Mouse (Mus musculus) cerebellum, adult 2 months (tissue): ENCODE measurements around the gene Dag1. TPM values are rescaled to one million over a fixed set of nuclear protein-coding genes. Genes with fewer than 3 reads are reported as not detected.

Source experiments
- DNase-seq, 2 experiments: peaks; one replicate each; pipeline ENCODE4 v3.0.0; 2021
- H3K27ac ChIP-seq: fragments of 200-500 bp; 2 replicates; pipeline ENCODE4 v1.5.1; 2012; ENCODE audit warnings: low read length, control low read depth, inconsistent platforms; ENCODE audit not compliant: insufficient read depth
- H3K27me3 ChIP-seq: fragments of 200-500 bp; 2 replicates; pipeline ENCODE4 v1.6.1; 2012; ENCODE audit warnings: inconsistent platforms, mild to moderate bottlenecking, low read length, moderate library complexity; ENCODE audit not compliant: control insufficient read depth, insufficient read depth
- H3K4me1 ChIP-seq: fragments of 200-500 bp; 2 replicates; pipeline ENCODE4 v1.6.1; 2011; ENCODE audit warnings: low read length; ENCODE audit not compliant: control insufficient read depth, insufficient read depth
- H3K4me3 ChIP-seq: fragments of 200-500 bp; replicated peaks from 2 replicates; pipeline ENCODE3; 2011; ENCODE audit warnings: mild to moderate bottlenecking, low read depth, low read length, control low read depth; ENCODE audit not compliant: insufficient read depth
- CTCF ChIP-seq: fragments of 200-500 bp; IDR thresholded peaks from 2 replicates; pipeline ENCODE4 v1.5.1; 2011; ENCODE audit warnings: low read depth, mild to moderate bottlenecking, control low read depth, low read length, moderate library complexity, borderline replicate concordance; ENCODE audit not compliant: insufficient read depth
- POLR2A ChIP-seq: fragments of 200-500 bp; IDR thresholded peaks from 2 replicates; pipeline ENCODE4 v1.6.1; 2011; ENCODE audit warnings: low read length, control low read depth, borderline replicate concordance; ENCODE audit not compliant: insufficient read depth
- WGBS: fragments of 180-500 bp; shearing (Covaris S2); methylation state at CpG from one replicate; pipeline ENCODE4 v1.1.7; 2018; 5-methylcytosine and 5-hydroxymethylcytosine counted together
- polyA plus RNA-seq: library from polyadenylated mRNA; depleted of rRNA; stranded (reverse); fragments of >200 nt; gene quantifications from 2 replicates; pipeline ENCODE4 v1.2.3, GENCODE M21; 2012

Gene Dag1
- polyA plus RNA-seq, 1 experiment: 33.8 TPM

DNA sequence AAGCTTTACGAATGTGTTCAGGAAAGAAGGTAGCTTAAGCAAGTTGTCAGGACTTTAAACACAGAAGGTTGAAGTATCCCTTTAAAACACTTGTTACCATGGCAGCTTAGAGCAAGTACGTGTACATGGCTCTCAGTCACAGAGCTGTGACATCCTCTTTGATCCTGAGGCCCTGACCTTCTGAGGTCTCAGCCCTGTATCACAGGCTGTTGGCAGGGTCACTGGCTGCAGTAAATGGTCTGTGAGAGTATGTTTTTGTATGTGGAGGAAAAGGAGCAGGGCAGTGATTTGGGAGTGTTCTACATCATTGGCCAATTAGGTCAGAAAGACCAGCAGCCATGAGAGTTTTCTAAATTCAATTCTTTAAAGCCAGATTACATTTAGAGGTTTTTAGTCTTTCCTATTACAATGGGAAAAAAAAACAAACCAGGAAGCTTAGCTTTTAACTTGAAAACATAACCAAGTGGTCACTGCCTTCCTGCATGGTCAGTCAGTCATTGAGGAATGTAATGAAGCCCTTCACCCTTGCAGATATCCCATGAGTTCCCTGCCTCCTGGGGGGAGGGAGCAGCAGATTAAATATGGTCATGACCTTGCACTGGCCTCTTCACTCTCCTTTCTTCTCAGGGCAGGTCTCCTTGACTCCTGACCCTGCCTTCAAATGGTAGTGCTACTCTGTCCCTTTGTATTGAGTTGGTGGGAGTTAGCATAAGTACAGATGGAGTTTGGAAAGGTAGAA lies 35.7 kb downstream of the Dag1 start:
- DNase-seq: no peak
- WGBS: 37% methylated on average over 2 of the region's 2 CpGs
- Histone ChIP-seq H3K4me1 (peaks cover 8% of the 10 kb centered on the region), H3K4me3 (no peak overlapping the region), H3K27ac (peak overlapping the region; percentile 43), H3K27me3 (no peaks in the 10 kb centered on the region)
- TF ChIP-seq CTCF (no peak), POLR2A (no peak)

DNA sequence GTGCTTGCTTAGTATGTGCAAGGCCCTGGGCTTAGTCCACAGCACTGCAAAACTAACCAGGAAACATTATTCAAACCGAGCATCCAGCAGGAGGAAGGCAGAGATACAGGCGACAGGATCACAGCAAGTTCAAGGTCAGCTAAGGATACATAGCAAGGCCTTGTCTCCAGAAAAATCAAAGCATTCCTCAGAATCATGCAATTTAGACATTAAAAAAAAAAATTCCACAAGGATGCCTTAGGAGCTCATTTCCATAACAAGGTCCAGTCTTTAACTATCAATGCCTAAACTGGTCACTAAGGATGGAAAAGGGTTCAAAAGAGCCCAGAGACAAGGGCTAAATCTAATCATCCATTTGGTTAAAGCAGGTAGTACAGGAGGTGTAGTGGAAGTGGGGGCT lies 38.6 kb downstream of the Dag1 start:
- no peak for TF ChIP-seq CTCF
- TF ChIP-seq POLR2A: no peak
- H3K4me1 ChIP-seq: peaks cover 20% of the 10 kb centered on the region
- WGBS: 80% methylated on average over 2 of the region's 2 CpGs

DNA sequence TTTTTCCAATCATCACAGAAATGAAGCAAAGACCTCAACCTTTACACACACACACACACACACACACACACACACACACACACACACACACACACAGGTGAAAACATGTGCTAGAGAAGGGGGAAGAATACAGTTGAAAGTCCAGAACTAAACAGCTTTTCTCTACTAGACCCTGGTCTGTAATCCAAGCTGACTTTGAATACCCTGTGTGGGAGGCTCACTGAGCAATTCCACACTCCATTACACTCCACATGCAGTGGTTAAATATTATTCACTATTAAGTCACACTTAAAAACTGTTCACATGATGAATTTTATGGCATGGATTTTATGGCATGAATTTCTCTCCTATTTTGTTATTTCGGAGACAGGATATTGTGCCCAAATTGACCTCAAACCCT lies 40.1 kb downstream of the Dag1 start:
- Histone ChIP-seq H3K27ac (no peak overlapping the region), H3K4me1 (peaks cover 23% of the 10 kb centered on the region), H3K4me3 (no peak overlapping the region), H3K27me3 (no peaks in the 10 kb centered on the region)
- no peak for TF ChIP-seq POLR2A
- no peak for TF ChIP-seq CTCF
- 98% methylated on average over 1 of the region's 1 CpGs for WGBS
- DNase-seq: no peak

More for the DNA sequence above, 38.6 kb downstream of the Dag1 start:
- no peak overlapping the region for H3K4me3 ChIP-seq
- no peak for DNase-seq
- no peaks in the 10 kb centered on the region for H3K27me3 ChIP-seq
- no peak overlapping the region for H3K27ac ChIP-seq

DNA sequence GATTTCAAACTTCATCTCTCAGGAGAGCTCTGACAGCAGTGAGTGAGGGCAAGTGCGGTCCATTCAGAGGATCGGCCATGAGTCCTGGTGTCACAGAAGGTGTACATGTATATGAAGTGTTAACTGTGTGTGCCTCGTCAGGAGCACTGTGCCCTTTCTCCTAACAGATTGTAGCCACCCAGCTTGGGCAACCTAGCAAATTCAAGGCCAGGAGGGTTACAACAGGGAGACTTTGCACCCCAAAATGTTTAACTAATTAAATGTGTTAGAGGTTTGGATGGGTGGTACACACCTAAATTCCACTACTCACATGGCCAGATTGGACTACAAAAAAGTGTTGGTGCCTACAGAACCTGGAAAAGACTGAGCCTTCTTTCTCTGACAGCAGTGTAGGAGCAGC lies 42.2 kb downstream of the Dag1 start:
- WGBS: 85% methylated on average over 3 of the region's 3 CpGs
- DNase-seq: no peak
- TF ChIP-seq CTCF (no peak), POLR2A (no peak)
- Histone ChIP-seq H3K27me3 (no peaks in the 10 kb centered on the region), H3K27ac (no peak overlapping the region), H3K4me1 (peaks cover 16% of the 10 kb centered on the region), H3K4me3 (no peak overlapping the region)

DNA sequence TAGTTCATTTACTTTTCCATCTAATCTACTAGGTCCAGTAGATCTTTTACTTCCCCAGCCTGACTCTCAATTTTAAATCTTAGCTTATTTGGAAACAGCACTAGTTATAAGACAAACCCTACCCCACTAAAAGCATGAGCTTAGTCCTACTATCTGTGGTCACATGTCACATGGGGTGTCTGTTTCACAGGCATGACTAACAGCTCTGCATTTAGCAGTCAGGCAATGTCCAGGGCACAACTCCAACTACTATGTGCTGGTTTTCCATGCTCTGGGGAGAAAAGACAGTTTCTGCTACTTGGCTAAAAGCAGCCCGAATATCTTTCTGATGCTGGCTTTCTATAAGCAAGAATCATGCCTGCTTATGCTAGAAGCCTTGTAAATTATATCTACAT lies 43.4 kb downstream of the Dag1 start:
- Histone ChIP-seq H3K4me3 (no peak overlapping the region), H3K27ac (no peak overlapping the region), H3K27me3 (no peaks in the 10 kb centered on the region), H3K4me1 (peaks cover 16% of the 10 kb centered on the region)
- peak; percentile 21 to 53 for DNase-seq
- 36% methylated on average over 1 of the region's 1 CpGs for WGBS
- no peak for TF ChIP-seq POLR2A
- no peak for TF ChIP-seq CTCF

DNA sequence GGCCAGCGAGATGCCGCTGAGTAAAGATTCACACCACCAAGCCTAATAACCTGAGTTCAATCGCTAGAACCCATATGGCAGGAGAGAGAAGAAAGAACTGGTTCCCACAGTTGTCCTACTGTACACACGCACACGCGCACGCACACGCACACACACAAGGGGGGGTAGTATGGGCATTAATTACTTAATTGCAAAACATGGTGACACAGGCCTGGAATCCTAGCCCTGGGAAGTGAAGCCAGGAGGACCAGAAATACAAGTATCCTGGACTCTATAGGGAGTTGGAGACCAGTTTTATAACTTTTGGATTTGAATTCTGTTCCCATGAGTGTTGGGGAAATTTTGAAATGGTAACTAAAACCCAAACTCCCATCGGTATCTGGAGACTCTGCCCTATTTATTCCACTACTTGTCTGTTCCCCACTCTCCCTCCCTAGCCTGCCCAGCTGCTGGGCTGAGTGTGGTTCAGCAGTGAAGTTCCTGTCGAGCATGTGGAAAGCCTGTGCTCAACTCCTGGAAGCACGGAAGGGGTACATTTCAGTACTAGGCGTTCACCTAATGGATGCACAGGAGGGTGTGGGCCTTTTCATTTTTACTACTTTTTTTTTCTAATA lies 43.9 kb downstream of the Dag1 start:
- TF ChIP-seq POLR2A (no peak), CTCF (no peak)
- WGBS: 80% methylated on average over 12 of the region's 12 CpGs
- peaks cover 16% of the 10 kb centered on the region for H3K4me1 ChIP-seq
- H3K27me3 ChIP-seq: no peaks in the 10 kb centered on the region
- no peak for DNase-seq
- H3K27ac ChIP-seq: no peak overlapping the region
- no peak overlapping the region for H3K4me3 ChIP-seq

DNA sequence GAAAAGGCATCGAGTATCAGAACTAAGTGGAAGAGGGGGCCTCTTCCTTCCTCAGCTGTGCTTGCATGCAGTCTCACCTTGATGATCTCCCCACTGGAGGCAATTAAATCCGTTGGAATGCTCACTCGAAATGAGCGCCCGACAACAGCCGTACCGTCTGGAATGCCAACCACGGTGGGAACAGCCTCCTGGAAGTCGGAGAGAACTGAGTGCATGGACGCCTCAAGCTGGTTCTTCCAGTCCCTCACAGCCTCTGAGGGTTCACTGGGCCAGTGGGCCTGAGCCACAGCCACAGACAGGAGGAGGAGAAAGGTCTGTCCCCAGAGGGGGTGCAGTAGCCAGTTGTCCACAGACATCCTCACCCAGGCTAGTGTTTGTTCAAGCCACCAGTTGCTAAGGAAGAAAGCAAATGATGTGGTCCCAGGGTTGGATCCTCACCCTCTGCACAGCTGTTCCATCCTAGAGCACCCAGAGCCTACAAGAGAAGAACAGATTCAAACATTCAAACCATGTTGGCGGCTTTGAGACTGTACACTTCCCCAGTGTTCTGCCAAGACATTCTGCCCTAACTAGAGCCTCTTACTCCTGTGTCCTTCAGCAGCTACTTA lies 45.7 kb downstream of the Dag1 start:
- no peak for DNase-seq
- Histone ChIP-seq H3K27ac (no peak overlapping the region), H3K4me3 (no peak overlapping the region), H3K4me1 (peaks cover 16% of the 10 kb centered on the region), H3K27me3 (no peaks in the 10 kb centered on the region)
- no peak for TF ChIP-seq CTCF
- TF ChIP-seq POLR2A: no peak
- 59% methylated on average over 11 of the region's 11 CpGs for WGBS

DNA sequence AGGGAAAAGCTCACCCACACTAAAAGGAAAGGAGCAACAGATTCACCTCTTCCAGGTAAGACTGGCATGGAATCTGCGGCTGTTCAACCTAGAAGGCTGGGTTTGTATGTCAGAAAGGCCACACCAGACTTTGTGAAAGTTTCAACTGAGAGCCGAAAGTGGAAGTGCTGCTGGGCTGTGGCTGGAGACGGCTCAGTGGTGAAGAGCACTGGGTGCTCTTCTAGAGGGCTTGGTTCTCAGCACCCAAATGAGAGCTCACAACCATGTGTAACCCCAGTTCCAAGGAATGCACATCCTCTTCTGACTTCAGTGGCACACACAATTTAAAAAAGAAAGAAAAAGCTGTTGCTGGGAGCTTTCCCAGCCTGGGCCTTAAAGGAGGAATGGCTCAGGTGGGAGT lies 46.4 kb downstream of the Dag1 start:
- 97% methylated on average over 3 of the region's 3 CpGs for WGBS
- TF ChIP-seq CTCF (no peak), POLR2A (no peak)
- no peak overlapping the region for H3K4me3 ChIP-seq
- no peak overlapping the region for H3K27ac ChIP-seq
- no peak for DNase-seq
- H3K4me1 ChIP-seq: peaks cover 16% of the 10 kb centered on the region
- H3K27me3 ChIP-seq: no peaks in the 10 kb centered on the region
